Mouse (Mus musculus): ENCODE data around the gene Gpc6.

GRCm38 (mm10) chr14:117824491-117824890 is 899.4 kb downstream of the Gpc6 start:
- TF ChIP-seq POLR2A (IDR thresholded peaks at IDR 0.05; ENCODE audit: low read depth, low read length) (no peak), CTCF (IDR thresholded peaks at IDR 0.05; ENCODE audit: borderline replicate concordance, insufficient read depth, low read length) (no peak)
